Comparison of ENCODE assay signal across 8 mouse cellular contexts in the genomic region with DNA sequence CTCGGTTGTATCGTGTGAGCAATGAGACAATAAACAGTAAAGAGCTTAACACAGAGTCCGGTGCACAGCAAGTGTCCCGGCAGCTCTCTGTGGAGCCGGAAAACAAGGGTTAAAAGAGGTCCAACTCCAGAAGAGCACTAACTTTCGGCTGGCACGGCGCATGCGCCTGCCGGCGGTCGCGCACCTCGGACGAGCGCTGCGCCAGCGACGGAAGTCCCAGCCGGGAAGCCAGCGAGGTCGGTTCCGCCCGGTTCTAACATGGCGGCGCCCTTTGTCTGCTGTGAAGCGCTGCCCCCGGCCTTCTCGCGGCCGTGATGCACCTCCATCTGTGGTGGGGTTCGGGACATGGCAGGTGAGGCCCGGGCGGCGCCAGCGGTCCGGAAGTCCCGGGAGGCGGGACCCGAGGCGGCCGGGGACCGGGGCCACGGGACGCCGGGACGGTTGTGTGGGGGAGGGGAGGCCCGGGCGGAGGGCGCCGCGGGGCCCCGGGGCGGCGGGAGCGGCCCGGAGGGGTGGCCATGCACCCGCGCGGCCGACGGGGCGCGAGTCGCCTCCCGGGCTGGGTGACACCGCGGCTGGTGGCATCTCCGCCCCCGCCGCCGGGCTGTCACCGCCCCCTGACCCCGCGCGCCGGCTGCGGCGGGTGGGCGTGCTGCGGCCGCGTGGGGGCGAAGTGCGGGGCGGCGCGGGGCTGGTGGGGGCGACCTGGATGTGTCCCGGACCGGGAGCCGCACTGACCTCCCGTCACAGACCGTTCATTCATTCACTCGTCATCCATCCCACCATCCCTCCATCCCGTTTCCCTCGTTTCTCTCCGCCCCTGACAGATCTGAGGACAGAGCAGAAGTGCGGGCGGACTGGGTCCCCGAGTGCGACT. TPM values are rescaled to one million over a fixed set of nuclear protein-coding genes. Genes with fewer than 3 reads are reported as not detected.
DNase-seq lines count a peak whose midpoint lies in the region; ATAC-seq and TF ChIP-seq lines count a peak whose summit lies in the region.

A gene (plus strand): TSS at position 204 of the 877 bp plus-strand sequence.

- H3K9ac ChIP-seq in intestine, postnatal 0 days (ENCODE audit: low read depth, low read length), result peak within 1 kb of the TSS; percentile 79
- H3K9ac ChIP-seq in midbrain, embryonic 12.5 days (replicated peaks), result peak within 1 kb of the TSS; percentile 96

- H3K27me3 ChIP-seq in embryonic facial prominence, embryonic 10.5 days (replicated peaks; ENCODE audit: low read depth, poor library complexity, severe bottlenecking), result no peaks in the 10 kb centered on the region
- no peaks in the 10 kb centered on the region for H3K27me3 ChIP-seq in intestine, postnatal 0 days (replicated peaks; ENCODE audit: control insufficient read depth, insufficient read depth, low read length)
- no peaks in the 10 kb centered on the region for H3K27me3 ChIP-seq in limb, embryonic 10.5 days (ENCODE audit: low read depth, poor library complexity, severe bottlenecking)
- no peaks in the 10 kb centered on the region for H3K27me3 ChIP-seq in midbrain, embryonic 12.5 days

- H3K9me3 ChIP-seq in embryonic facial prominence, embryonic 10.5 days, result no peaks in the 10 kb centered on the region
- H3K9me3 ChIP-seq in intestine, postnatal 0 days (ENCODE audit: control insufficient read depth), result no peaks in the 10 kb centered on the region
- H3K9me3 ChIP-seq in limb, embryonic 10.5 days (replicated peaks), result no peaks in the 10 kb centered on the region
- no peaks in the 10 kb centered on the region for H3K9me3 ChIP-seq in midbrain, embryonic 12.5 days

- H3K4me1 ChIP-seq in embryonic facial prominence, embryonic 10.5 days, result peaks cover 25% of the 10 kb centered on the region
- peaks cover 4% of the 10 kb centered on the region; the same call in 1 of the 2 replicates for H3K4me1 ChIP-seq in intestine, postnatal 0 days (replicated peaks; ENCODE audit: control insufficient read depth, insufficient read depth, low read length)
- H3K4me1 ChIP-seq in limb, embryonic 10.5 days, result peaks cover 27% of the 10 kb centered on the region
- peaks cover 19% of the 10 kb centered on the region for H3K4me1 ChIP-seq in midbrain, embryonic 12.5 days

- ATAC-seq in granulocyte monocyte progenitor cell, adult 5-6 weeks (replicated peaks; ENCODE audit: poor library complexity, severe bottlenecking), result peak; percentile 90
- ATAC-seq in intestine, postnatal 0 days, result peak; percentile 83
- peak; percentile 91 for ATAC-seq in midbrain, embryonic 12.5 days (ENCODE audit: low FRiP score, low read depth)

- DNase-seq in layer of hippocampus, adult 11-12 months (ENCODE audit: low spot score), result peak; percentile 87
- no peak for DNase-seq in layer of hippocampus, adult 9-10 months (ENCODE audit: low spot score)
- peak; percentile 94 for DNase-seq in embryonic facial prominence, embryonic 10.5 days (ENCODE audit: low spot score)
- DNase-seq in limb, embryonic 10.5 days (ENCODE audit: low spot score), result peak; percentile 93
- peak; percentile 89 for DNase-seq in skeletal muscle tissue, adult 2 months (ENCODE audit: low read depth, low spot score)

- 1% methylated on average over 101 of the region's 102 CpGs for WGBS in embryonic facial prominence, embryonic 10.5 days
- WGBS in intestine, postnatal 0 days, result under 1% methylated on average over 77 of the region's 102 CpGs
- WGBS in limb, embryonic 10.5 days, result under 1% methylated on average over 102 of the region's 102 CpGs
- under 1% methylated on average over 61 of the region's 102 CpGs for WGBS in midbrain, embryonic 12.5 days

- peaks cover 36% of the 10 kb centered on the region for H3K36me3 ChIP-seq in embryonic facial prominence, embryonic 10.5 days (replicated peaks)
- peaks cover 21% of the 10 kb centered on the region for H3K36me3 ChIP-seq in intestine, postnatal 0 days (ENCODE audit: control insufficient read depth, insufficient read depth)
- H3K36me3 ChIP-seq in limb, embryonic 10.5 days, result peaks cover 36% of the 10 kb centered on the region
- peaks cover 31% of the 10 kb centered on the region for H3K36me3 ChIP-seq in midbrain, embryonic 12.5 days

- H3K4me2 ChIP-seq in intestine, postnatal 0 days (replicated peaks; ENCODE audit: low read depth), result peak within 1 kb of the TSS; percentile 94
- peak within 1 kb of the TSS; percentile 90 for H3K4me2 ChIP-seq in midbrain, embryonic 12.5 days (replicated peaks)

- TF ChIP-seq CTCF in intestine, postnatal 0 days (IDR thresholded peaks at IDR 0.05; ENCODE audit: low read depth), result 0 out of 2 replicates have a peak, but pooled peaks have one; percentile 6

- peak within 1 kb of the TSS; percentile 95 for H3K4me3 ChIP-seq in embryonic facial prominence, embryonic 10.5 days
- peak within 1 kb of the TSS; percentile 95 for H3K4me3 ChIP-seq in intestine, postnatal 0 days (ENCODE audit: low read depth, low read length)
- H3K4me3 ChIP-seq in limb, embryonic 10.5 days, result peak within 1 kb of the TSS; percentile 99
- peak within 1 kb of the TSS; percentile 100 for H3K4me3 ChIP-seq in midbrain, embryonic 12.5 days

- H3K27ac ChIP-seq in embryonic facial prominence, embryonic 10.5 days (replicated peaks), result peak within 1 kb of the TSS; percentile 99
- peak within 1 kb of the TSS; percentile 50; the same call in 1 of the 2 replicates for H3K27ac ChIP-seq in intestine, postnatal 0 days (ENCODE audit: low read depth, low read length)
- H3K27ac ChIP-seq in limb, embryonic 10.5 days, result peak within 1 kb of the TSS; percentile 99
- H3K27ac ChIP-seq in midbrain, embryonic 12.5 days (replicated peaks), result peak within 1 kb of the TSS; percentile 84

RNA-seq across cellular contexts. Expression of the gene that starts here (rescaled TPM):
- polyA plus RNA-seq in embryonic facial prominence, embryonic 10.5 days (2016; fragmentation: Nextera tagmentation; extraction: Ambion mirVana), result 59.6 and 62.3 TPM in 2 replicates
- 10.0 and 18.4 TPM in 2 replicates for total RNA-seq in granulocyte monocyte progenitor cell, adult 5-6 weeks (2014; fragmentation: Nextera tagmentation)
- 19.9 and 28.9 TPM in 2 replicates for total RNA-seq in granulocyte monocyte progenitor cell, adult 5-6 weeks (2017)
- 9.7 and 9.8 TPM in 2 replicates for polyA plus RNA-seq in intestine, postnatal 0 days (2015; fragmentation: Nextera tagmentation; extraction: Ambion mirVana)
- polyA plus RNA-seq in limb, embryonic 10.5 days (2016; fragmentation: Nextera tagmentation; extraction: Ambion mirVana), result 60.6 and 66.5 TPM in 2 replicates
- 61.1 and 63.8 TPM in 2 replicates for polyA plus RNA-seq in midbrain, embryonic 12.5 days (2016; fragmentation: Nextera tagmentation; extraction: Ambion mirVana)
